Mouse (Mus musculus): ENCODE measurements around the gene Fcgr4.

DNA sequence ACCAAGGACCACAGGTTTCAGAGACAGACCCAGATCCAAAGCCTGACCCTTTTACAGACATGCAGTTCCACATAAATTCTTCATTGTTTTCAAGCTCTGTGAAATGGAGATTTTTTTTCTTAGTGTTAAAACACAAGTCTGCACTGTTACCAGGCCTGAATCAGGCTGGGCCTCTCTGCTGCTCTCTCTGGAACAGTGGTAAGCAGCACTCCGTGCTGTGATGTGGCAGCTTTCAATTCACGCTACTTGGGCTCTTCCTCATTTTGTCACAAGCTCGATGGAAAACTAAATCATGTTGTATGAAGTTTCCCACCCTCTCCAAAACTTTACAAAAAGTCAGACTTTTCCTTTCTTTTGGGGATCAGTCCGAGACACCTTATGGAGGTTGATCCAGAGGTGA, 35.7 kb upstream of the Fcgr4 start:
- TF ChIP-seq POLR2A (IDR thresholded peaks at IDR 0.05; ENCODE audit: low read depth, low read length) (no peak), CTCF (IDR thresholded peaks at IDR 0.05; ENCODE audit: extremely low read depth, insufficient read depth, insufficient read length, insufficient replicate concordance) (no peak)

Measured in spleen, adult 2 months (tissue).